Mouse (Mus musculus): ENCODE data around the gene Rxra. TPM values are rescaled to one million over a fixed set of nuclear protein-coding genes. Genes with fewer than 3 reads are reported as not detected.

The Rxra gene
- polyA plus RNA-seq, 1 experiment from 2014 or later, result 41.3 TPM

DNA sequence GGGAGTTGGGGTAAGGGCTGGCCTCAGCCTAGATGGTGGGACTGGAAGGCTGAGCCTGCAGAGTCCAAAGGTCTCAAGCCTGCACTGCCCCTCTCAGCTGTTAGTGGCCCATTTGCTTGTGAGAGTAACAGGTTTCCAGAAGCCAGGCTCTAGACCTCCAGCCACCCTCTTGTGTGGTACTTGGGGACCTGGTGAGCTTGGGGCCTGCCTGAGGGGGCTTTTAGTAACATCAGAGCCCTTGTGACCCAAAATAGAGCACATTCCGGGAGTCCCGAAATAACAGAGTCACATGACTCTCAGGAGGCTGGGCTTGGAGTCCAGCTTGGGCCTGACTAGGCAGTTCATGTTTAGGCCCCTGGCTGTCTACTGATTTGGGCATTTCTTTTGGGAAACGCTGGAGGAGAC lies 3.4 kb downstream of the Rxra start:
- no peak overlapping the region for H3K4me3 ChIP-seq (ENCODE audit: inconsistent target)
- H3K27ac ChIP-seq, result peak overlapping the region; percentile 36
- WGBS (ENCODE audit: missing documents), result 82% methylated on average over 3 of the region's 3 CpGs

GRCm38 (mm10) chr2:27680058-27680457 lies 3.8 kb downstream of the Rxra start:
- Histone ChIP-seq H3K27ac (0 out of 2 replicates have a peak overlapping the region, but pooled peaks have one; percentile 36), H3K4me3 (ENCODE audit: inconsistent target) (no peak overlapping the region), H3K79me2 (ENCODE audit: inconsistent target) (peaks cover 73% of the 10 kb centered on the region), H3K36me3 (ENCODE audit: inconsistent target) (no peaks in the 10 kb centered on the region)
- 83% methylated on average over 6 of the region's 6 CpGs for WGBS (ENCODE audit: missing documents)

More for the DNA sequence above, 3.4 kb downstream of the Rxra start:
- Histone ChIP-seq H3K79me2 (ENCODE audit: inconsistent target) (peaks cover 68% of the 10 kb centered on the region), H3K36me3 (ENCODE audit: inconsistent target) (no peaks in the 10 kb centered on the region)

DNA sequence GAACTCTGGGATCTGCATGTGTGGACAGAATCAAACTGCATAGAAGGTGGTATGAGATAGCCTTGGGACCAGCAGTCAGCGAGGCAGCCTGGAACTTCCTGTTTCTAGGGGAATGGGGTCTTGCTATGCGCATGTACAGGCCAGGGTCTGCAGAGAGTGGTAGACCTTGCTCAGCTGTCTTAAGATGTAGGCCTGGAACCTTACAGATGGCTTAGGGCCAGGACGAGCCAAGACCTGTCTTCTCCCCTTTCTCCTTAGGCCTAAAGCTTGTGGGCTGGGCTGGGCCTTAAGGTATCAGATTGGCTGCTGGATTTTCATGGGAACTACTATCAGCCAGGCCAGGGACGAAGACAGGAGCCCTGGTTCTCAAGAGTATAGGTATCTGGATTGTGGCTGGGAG lies 4.4 kb downstream of the Rxra start:
- WGBS (ENCODE audit: missing documents), result 87% methylated on average over 3 of the region's 4 CpGs
- Histone ChIP-seq H3K4me3 (ENCODE audit: inconsistent target) (no peak overlapping the region), H3K36me3 (ENCODE audit: inconsistent target) (no peaks in the 10 kb centered on the region), H3K27ac (0 out of 2 replicates have a peak overlapping the region, but pooled peaks have one; percentile 36), H3K79me2 (ENCODE audit: inconsistent target) (peaks cover 78% of the 10 kb centered on the region)

- WGBS (ENCODE audit: missing documents), result 94% methylated on average over 4 of the region's 4 CpGs
- Histone ChIP-seq H3K36me3 (ENCODE audit: inconsistent target) (no peaks in the 10 kb centered on the region), H3K27ac (no peak overlapping the region), H3K79me2 (ENCODE audit: inconsistent target) (peaks cover 87% of the 10 kb centered on the region), H3K4me3 (ENCODE audit: inconsistent target) (no peak overlapping the region)
Observed at GRCm38 (mm10) chr2:27681426-27681825, 5.2 kb downstream of the Rxra start.

DNA sequence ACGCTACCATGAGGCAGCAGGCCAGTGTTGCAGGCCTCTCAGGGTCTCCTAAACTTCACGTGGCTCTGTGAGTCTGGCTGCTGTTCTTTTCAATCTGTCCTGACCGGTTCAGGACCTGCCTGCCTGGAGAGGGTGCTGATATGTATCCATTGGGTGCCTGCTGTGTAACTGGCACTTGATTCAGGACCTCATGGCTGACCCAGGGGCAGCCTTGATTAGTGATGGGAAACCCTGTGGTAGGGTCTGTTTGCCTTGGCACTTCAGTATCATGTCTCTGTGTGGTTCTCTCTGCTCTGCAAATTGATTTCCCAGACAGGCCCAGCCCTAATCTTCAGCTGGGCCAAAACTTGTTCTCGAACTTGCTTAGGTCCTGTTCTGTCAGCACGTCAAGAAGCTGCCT lies 5.9 kb downstream of the Rxra start:
- Histone ChIP-seq H3K79me2 (ENCODE audit: inconsistent target) (peaks cover 93% of the 10 kb centered on the region), H3K4me3 (ENCODE audit: inconsistent target) (no peak overlapping the region), H3K36me3 (ENCODE audit: inconsistent target) (no peaks in the 10 kb centered on the region), H3K27ac (no peak overlapping the region)
- 94% methylated on average over 5 of the region's 5 CpGs for WGBS (ENCODE audit: missing documents)

DNA sequence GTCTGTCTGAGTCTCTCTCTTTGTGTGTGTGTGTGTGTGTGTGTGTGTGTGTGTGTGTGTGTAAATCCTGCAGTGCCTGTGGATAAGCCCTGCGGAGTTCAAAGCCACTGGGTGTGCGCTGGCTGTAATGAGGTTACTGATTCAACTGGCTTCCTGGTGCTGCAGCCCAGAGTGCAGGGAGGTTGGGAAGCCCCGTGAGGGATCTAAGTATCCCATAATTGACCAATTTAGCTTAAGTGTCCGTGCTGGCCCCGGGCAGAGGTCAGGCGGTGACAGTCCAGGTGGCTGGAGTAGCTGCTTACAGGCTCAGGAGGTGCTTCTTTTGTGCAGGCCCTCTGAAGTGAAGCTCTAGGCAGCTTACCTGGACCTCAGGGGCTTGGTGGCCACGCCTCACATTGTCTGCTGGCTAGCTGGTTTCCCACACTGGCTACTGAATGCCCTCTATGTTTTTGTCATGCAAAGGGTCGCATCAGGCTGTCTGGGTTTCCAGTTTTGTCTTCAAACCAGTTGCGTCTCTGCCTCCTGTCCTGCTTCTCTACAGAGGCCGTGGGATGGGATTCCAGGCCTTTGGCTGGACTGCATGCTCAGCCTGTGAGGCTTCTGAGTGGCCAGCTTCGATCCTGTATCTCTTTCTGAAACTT lies 7.9 kb downstream of the Rxra start:
- WGBS (ENCODE audit: missing documents), result 96% methylated on average over 10 of the region's 11 CpGs
- Histone ChIP-seq H3K79me2 (ENCODE audit: inconsistent target) (peaks cover 100% of the 10 kb centered on the region), H3K4me3 (ENCODE audit: inconsistent target) (no peak overlapping the region), H3K36me3 (ENCODE audit: inconsistent target) (no peaks in the 10 kb centered on the region), H3K27ac (no peak overlapping the region)

DNA sequence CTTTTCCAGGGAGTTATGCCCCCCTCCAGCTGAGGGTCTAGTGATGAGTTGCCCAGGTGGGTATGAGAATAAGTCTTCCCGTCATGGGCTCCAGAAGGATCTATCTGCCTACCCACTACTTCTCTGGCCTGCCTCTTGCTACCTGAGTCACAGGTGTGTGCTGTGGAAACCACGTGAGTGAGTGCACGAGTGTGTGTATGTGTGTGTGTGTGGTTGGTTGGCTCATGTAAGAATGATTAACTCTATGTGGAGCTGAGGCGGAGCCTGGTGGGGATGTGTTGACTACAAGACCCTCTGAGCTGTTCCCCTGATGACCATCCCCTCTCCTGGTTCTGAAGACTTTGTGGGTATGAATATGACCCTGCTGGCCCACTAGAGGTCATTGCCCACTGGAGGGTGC lies 9.7 kb downstream of the Rxra start:
- Histone ChIP-seq H3K4me3 (ENCODE audit: inconsistent target) (no peak overlapping the region), H3K36me3 (ENCODE audit: inconsistent target) (no peaks in the 10 kb centered on the region), H3K27ac (no peak overlapping the region), H3K79me2 (ENCODE audit: inconsistent target) (peaks cover 100% of the 10 kb centered on the region)
- 91% methylated on average over 4 of the region's 4 CpGs for WGBS (ENCODE audit: missing documents)

- Histone ChIP-seq H3K4me3 (ENCODE audit: inconsistent target) (no peak overlapping the region), H3K27ac (no peak overlapping the region), H3K36me3 (ENCODE audit: inconsistent target) (no peaks in the 10 kb centered on the region), H3K79me2 (ENCODE audit: inconsistent target) (peaks cover 100% of the 10 kb centered on the region)
- WGBS (ENCODE audit: missing documents), result 90% methylated on average over 2 of the region's 2 CpGs
Observed at GRCm38 (mm10) chr2:27686335-27686734, 10.1 kb downstream of the Rxra start.

DNA sequence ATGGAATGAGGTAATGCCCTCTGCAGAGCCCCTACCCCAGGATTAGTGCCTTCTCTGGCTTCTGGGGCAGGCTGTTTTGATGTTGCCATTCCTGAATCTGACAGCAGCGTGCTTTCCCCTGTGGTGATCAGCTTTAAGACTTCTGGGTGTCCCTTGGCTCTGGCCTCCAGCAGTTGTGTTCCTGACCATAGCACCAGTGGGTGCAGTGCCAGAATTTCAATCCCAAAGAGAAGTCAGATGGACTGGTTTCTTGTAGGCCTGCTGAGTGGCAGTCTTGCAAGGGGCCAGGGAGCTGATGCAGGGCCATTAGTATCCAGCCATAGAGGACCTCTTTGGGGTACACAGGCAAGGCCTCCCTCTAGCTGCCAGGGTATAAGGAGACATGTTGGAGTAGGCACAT lies 10.8 kb downstream of the Rxra start:
- no peak overlapping the region for H3K4me3 ChIP-seq (ENCODE audit: inconsistent target)
- H3K27ac ChIP-seq, result peak overlapping the region; percentile 66
- 92% methylated on average over 1 of the region's 1 CpGs for WGBS (ENCODE audit: missing documents)
- no peaks in the 10 kb centered on the region for H3K36me3 ChIP-seq (ENCODE audit: inconsistent target)
- peaks cover 100% of the 10 kb centered on the region for H3K79me2 ChIP-seq (ENCODE audit: inconsistent target)

DNA sequence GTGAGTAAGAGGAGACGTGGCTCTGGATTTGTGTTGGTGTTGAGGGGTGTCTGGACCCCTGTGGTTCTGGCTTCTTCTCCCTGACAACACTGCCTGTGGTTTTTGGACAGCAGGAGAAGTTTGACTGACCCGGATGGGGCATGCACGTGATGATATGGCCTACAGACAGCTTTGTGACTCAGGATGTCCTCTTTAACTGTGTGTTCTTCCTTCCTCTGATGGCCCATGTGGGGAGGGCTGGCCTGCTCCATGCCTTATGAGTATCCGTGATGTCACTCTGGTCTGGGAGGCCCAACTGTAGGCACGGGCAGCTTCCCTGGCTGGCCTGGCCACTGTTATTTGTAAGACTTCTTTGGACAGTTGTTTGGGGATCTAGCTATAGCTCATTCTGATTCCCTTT lies 11.7 kb downstream of the Rxra start:
- Histone ChIP-seq H3K4me3 (ENCODE audit: inconsistent target) (no peak overlapping the region), H3K36me3 (ENCODE audit: inconsistent target) (no peaks in the 10 kb centered on the region), H3K27ac (peak overlapping the region; percentile 66), H3K79me2 (ENCODE audit: inconsistent target) (peaks cover 100% of the 10 kb centered on the region)
- 37% methylated on average over 5 of the region's 5 CpGs for WGBS (ENCODE audit: missing documents)

DNA sequence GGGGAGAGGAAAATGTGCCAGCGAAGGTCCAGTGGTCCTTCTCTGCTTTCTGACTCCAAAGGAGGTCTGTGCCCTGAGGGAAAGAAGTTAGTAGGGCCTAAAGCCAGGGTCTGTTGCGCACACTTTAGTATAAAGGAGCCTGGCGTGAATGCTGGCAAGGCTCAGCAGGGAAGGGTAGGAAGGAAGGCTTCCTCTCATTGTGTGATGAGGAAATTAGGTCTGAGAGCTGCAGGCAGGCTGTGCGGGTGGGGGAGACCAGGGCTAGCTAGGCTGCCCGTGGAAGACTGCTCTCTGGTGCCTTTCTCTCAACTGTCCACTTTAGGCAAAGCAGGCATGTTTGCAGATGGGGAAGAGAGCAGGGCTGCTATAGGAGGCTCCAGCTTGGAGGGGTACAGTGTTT lies 14.5 kb downstream of the Rxra start:
- H3K4me3 ChIP-seq (ENCODE audit: inconsistent target), result no peak overlapping the region

DNA sequence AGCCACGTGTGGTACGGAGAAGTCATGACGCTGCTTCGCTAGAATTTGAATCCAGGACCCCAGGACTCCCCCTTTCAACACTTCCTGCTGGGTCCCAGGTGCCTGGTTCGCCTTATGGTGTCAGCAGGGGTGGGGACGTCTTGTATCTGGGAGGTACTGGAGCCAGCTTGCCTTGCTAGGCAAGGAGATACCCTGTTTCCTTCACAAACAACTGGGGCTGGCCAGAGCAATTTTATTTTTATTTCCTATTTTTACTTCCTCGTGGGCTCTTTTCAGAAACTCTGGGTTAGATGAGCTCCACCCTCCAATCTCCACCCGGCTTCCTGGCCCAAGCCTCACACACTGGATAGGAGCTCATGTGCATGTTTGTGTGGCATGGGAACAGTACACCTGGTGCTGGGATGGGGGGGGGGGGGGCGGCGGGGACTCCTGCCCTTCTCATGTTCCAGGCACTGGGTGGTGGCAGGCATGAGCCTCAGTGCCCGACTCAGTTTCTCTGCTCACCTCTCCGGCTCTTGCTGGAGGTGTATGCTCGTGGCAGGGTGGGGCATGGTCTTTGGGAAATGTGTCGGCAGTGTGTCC lies 15.0 kb downstream of the Rxra start:
- H3K79me2 ChIP-seq (ENCODE audit: inconsistent target), result peaks cover 100% of the 10 kb centered on the region
- 54% methylated on average over 13 of the region's 14 CpGs for WGBS (ENCODE audit: missing documents)
- no peak overlapping the region for H3K4me3 ChIP-seq (ENCODE audit: inconsistent target)
- no peaks in the 10 kb centered on the region for H3K36me3 ChIP-seq (ENCODE audit: inconsistent target)
- H3K27ac ChIP-seq, result peak overlapping the region; percentile 75

More for the DNA sequence above, 14.5 kb downstream of the Rxra start:
- H3K36me3 ChIP-seq (ENCODE audit: inconsistent target), result no peaks in the 10 kb centered on the region
- 49% methylated on average over 5 of the region's 5 CpGs for WGBS (ENCODE audit: missing documents)
- H3K27ac ChIP-seq, result peak overlapping the region; percentile 75
- peaks cover 100% of the 10 kb centered on the region for H3K79me2 ChIP-seq (ENCODE audit: inconsistent target)

DNA sequence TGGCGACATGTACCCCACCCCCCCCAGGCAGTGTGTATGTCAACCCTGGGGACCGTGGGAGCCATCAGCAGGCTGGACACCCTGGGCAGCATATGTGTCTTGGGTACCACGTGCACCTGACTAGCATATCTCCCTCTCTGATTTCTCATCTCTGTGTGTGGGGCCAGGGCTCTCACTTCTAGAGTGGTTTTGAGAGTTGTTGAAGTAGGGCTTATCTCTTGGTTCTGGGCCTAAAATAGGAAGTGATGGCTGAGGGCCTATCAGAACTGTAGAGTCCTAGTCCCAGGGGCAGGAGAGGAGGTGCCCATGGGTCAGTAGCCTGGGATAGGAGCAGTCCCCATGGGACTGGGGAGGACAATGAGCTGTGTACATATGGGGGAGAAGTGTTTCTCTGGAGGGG lies 16.4 kb downstream of the Rxra start:
- Histone ChIP-seq H3K36me3 (ENCODE audit: inconsistent target) (no peaks in the 10 kb centered on the region), H3K27ac (no peak overlapping the region), H3K79me2 (ENCODE audit: inconsistent target) (peaks cover 100% of the 10 kb centered on the region), H3K4me3 (ENCODE audit: inconsistent target) (no peak overlapping the region)
- WGBS (ENCODE audit: missing documents), result 77% methylated on average over 3 of the region's 3 CpGs

DNA sequence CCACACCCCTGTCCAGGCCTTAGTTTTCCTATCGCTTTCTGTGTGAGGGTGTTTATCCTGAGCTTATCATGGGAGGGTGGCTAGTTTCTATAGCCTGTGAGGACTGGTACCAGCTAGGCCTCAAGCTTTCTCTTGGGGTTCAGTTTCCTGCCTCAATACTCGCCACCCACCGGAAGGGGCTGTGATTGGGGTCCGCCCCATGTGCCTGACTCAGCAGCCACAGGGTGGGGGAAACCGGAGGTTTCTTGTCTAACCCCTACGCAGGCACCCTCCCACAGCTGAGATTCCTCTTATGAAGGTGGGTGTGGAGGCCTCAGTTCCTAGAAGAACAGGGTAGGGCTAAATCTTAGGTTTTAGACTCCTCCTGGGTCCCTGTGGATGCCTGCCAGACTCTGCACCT lies 17.4 kb downstream of the Rxra start:
- 20% methylated on average over 6 of the region's 6 CpGs for WGBS (ENCODE audit: missing documents)
- Histone ChIP-seq H3K79me2 (ENCODE audit: inconsistent target) (peaks cover 100% of the 10 kb centered on the region), H3K4me3 (ENCODE audit: inconsistent target) (no peak overlapping the region), H3K27ac (peak overlapping the region; percentile 16), H3K36me3 (ENCODE audit: inconsistent target) (no peaks in the 10 kb centered on the region)

DNA sequence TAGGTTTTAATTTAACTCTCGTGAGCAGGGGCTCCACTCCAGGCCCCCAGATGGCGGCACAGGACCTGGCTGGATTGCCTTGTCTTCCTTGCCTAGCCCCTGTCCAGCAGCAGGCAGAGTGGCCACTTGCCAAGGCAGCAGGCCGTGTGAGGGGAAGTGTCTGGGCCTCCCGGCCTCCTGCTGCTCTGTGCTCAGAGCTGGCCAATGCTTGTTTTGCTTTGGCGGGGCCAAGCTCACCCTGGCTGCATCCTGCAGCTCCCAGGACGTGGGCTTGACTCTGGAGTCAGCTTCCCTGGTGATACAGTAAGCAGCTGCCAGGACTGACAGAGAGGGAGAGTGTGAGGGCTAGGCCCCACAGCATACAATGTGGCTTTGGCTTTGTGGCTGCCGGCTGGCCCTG lies 23.3 kb downstream of the Rxra start:
- Histone ChIP-seq H3K4me3 (ENCODE audit: inconsistent target) (no peak overlapping the region), H3K36me3 (ENCODE audit: inconsistent target) (no peaks in the 10 kb centered on the region), H3K79me2 (ENCODE audit: inconsistent target) (peaks cover 100% of the 10 kb centered on the region), H3K27ac (no peak overlapping the region)
- WGBS (ENCODE audit: missing documents), result 40% methylated on average over 7 of the region's 7 CpGs

Data from macrophage (primary cell).